Comparison of ENCODE assay signal across 21 mouse cellular contexts in the genomic region with DNA sequence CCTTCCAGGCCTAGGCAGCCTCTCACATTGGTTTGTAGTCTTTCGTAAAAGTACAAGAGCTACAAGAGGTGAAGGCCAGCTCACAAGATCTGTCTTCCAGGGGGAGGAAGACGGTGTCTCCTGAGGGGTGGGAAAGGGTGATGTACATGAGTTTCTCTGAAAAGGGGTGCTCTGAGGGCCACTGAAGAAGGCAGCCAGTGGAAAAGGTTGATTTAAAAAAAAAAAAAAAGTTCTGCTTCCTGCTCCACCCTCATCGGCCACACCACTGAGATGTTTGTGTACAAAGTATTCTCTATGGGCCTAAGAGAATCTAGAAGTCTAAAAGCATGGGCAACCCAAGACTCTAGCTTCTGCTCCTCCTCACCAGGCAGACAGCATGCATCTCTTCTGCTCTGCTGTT. TPM values are rescaled to one million over a fixed set of nuclear protein-coding genes. Genes with fewer than 3 reads are reported as not detected.
DNase-seq lines count a peak whose midpoint lies in the region; ATAC-seq and TF ChIP-seq lines count a peak whose summit lies in the region.
"Had no signal": no experiment of that assay in that cellular context is flagged by ENCODE, and none has a peak within 500 bp of the region (broad histone marks: within the 10 kb centered on the region; RNA-seq: fewer than 3 reads in every experiment).

A gene (minus strand): TSS at position 156 of the 400 bp plus-strand sequence.

- TF ChIP-seq POLR2A in kidney, adult 2 months (IDR thresholded peaks at IDR 0.05; ENCODE audit: low read depth, low read length), result no peak

- no peak for TF ChIP-seq CTCF in kidney, adult 2 months (conservative IDR thresholded peaks at IDR 0.05; ENCODE audit: insufficient read depth, insufficient read length, low read depth, low read length)

- intact Hi-C loops in gastrocnemius, postnatal 36 days (cut with DNase I), result no loop called here

- no peaks in the 10 kb centered on the region for H3K36me3 ChIP-seq in kidney, adult 2 months (ENCODE audit: control insufficient read depth, insufficient read depth, low read length)
- H3K36me3 ChIP-seq: embryonic facial prominence, embryonic 12.5 days; heart, embryonic 12.5 days; intestine, embryonic 15.5 days had no signal

- H3K27ac ChIP-seq in kidney, adult 2 months (ENCODE audit: insufficient read depth, low read depth, low read length), result peak within 1 kb of the TSS; percentile 16; the same call in 1 of the 2 replicates
- H3K27ac ChIP-seq: embryonic facial prominence, embryonic 12.5 days; intestine, embryonic 15.5 days; stomach, postnatal 0 days had no signal

- peak; percentile 50; the same call in 1 of the 2 replicates for ATAC-seq in neutrophil, adult 5-6 weeks (ENCODE audit: extremely low read depth, insufficient number of reproducible peaks, low FRiP score, poor library complexity, severe bottlenecking)
- no peak for ATAC-seq in megakaryocyte-erythroid progenitor cell, adult 5-6 weeks (replicated peaks; ENCODE audit: low FRiP score, low TSS enrichment, poor library complexity, severe bottlenecking)
- ATAC-seq: intestine, embryonic 15.5 days had no signal

- no peaks in the 10 kb centered on the region for H3K27me3 ChIP-seq in kidney, adult 2 months (replicated peaks; ENCODE audit: control insufficient read depth, insufficient read depth, low read length)
- H3K27me3 ChIP-seq: embryonic facial prominence, embryonic 12.5 days; heart, embryonic 12.5 days; intestine, embryonic 15.5 days; megakaryocyte, embryonic 14.5 days had no signal

- no peak within 1 kb of the TSS for H3K4me3 ChIP-seq in kidney, adult 2 months (ENCODE audit: insufficient read depth, low read depth, low read length)
- H3K4me3 ChIP-seq: embryonic facial prominence, embryonic 12.5 days; heart, embryonic 12.5 days; intestine, embryonic 15.5 days had no signal

- no peak for DNase-seq in kidney, adult 2 months
- DNase-seq in kidney, adult 9 months, result no peak
- DNase-seq in B cell, adult 2 months, result peak; percentile 36 to 38
- peak; percentile 80 for DNase-seq in T-cell, adult 2 months (ENCODE audit: low spot score)
- DNase-seq in gastrocnemius, postnatal 36 days, result no peak
- no peak for DNase-seq in kidney, postnatal 14 days
- DNase-seq: cerebellum, adult 18-20 months; gastrocnemius, postnatal 14 days; kidney, postnatal 25 days; liver; lung, embryonic 14.5 days; right cerebral cortex, postnatal 25 days had no signal

- H3K4me1 ChIP-seq in kidney, adult 2 months (ENCODE audit: control insufficient read depth, insufficient read depth, low read length), result no peaks in the 10 kb centered on the region
- H3K4me1 ChIP-seq: embryonic facial prominence, embryonic 12.5 days; heart, embryonic 12.5 days had no signal

- WGBS in kidney, adult 2 months, result 86% methylated on average over 3 of the region's 3 CpGs

RNA-seq across cellular contexts. Expression of the gene that starts here (rescaled TPM):
- 3.1 and 10.6 TPM in 2 replicates for polyA plus RNA-seq in kidney, adult 2 months (2012; rRNA removed)
- 311 and 314 TPM in 2 replicates for total RNA-seq in neutrophil, adult 5-6 weeks (2017)
- total RNA-seq in megakaryocyte-erythroid progenitor cell, adult 5-6 weeks (2014; fragmentation: Nextera tagmentation), result 6.4 and 19.7 TPM in 2 replicates
- 0.88 and 6.2 TPM in 2 replicates for total RNA-seq in megakaryocyte-erythroid progenitor cell, adult 5-6 weeks (2017)
- not detected for total RNA-seq in gastrocnemius, postnatal 36 days (2021)
- total RNA-seq: layer of hippocampus, postnatal 10 days; left cerebral cortex, postnatal 14 days had no signal
- polyA plus RNA-seq: embryonic facial prominence, embryonic 12.5 days; heart, embryonic 12.5 days; lung, embryonic 14.5 days had no signal

Comparison
In these comparisons a context has a peak if more than half of its experiments do, and no peak if none do; other contexts are left out.
1. RNA of the gene that starts here (total RNA-seq): 311 to 314 TPM in neutrophil, adult 5-6 weeks; 0.88 to 19.7 TPM in megakaryocyte-erythroid progenitor cell, adult 5-6 weeks and not detected in gastrocnemius, postnatal 36 days; every median in the first group is over 10 times any median in the second.
2. DNase-seq: peak in B cell, adult 2 months (2 of 2) and T-cell, adult 2 months (single experiment); none in kidney, adult 2 months (single experiment), kidney, adult 9 months (single experiment), gastrocnemius, postnatal 36 days (0 of 2) and kidney, postnatal 14 days (single experiment).